Mouse (Mus musculus) CH12.LX (cell line): ENCODE data around the gene Tsku.

Source experiments
- CHD1 ChIP-seq: IDR thresholded peaks from 2 replicates; pipeline ENCODE4 v1.6.1; 2012; ENCODE audit warnings: low read depth, low read length, improper control_type of control experiment, inconsistent platforms
- CTCF ChIP-seq, 2 experiments: IDR thresholded peaks in 1 of 2; conservative IDR thresholded peaks in 1 of 2; 2 replicates each; pipeline ENCODE4 v1.5.1; 2011 to 2012; ENCODE audit warnings: low read depth in 2 of 2, low read length in 2 of 2, improper control_type of control experiment in 1 of 2, inconsistent platforms in 1 of 2, mild to moderate bottlenecking in 1 of 2, moderate library complexity in 1 of 2
- EP300 ChIP-seq: IDR thresholded peaks from 2 replicates; pipeline ENCODE4 v1.6.1; 2011; ENCODE audit warnings: low read length, improper control_type of control experiment
- GABPA ChIP-seq: IDR thresholded peaks from 2 replicates; pipeline ENCODE4 v1.6.1; 2012; ENCODE audit warnings: low read depth, low read length, improper control_type of control experiment, inconsistent platforms; ENCODE audit not compliant: insufficient replicate concordance
- JUN ChIP-seq: IDR thresholded peaks from 2 replicates; pipeline ENCODE4 v1.6.1; 2011; ENCODE audit warnings: low read depth, mild to moderate bottlenecking, low read length, improper control_type of control experiment, moderate library complexity; ENCODE audit not compliant: insufficient read depth
- MAX ChIP-seq: IDR thresholded peaks from 2 replicates; pipeline ENCODE4 v1.6.1; 2011; ENCODE audit warnings: low read length, improper control_type of control experiment
- MAZ ChIP-seq: IDR thresholded peaks from 2 replicates; pipeline ENCODE4 v1.6.1; 2012; ENCODE audit warnings: low read depth, mild to moderate bottlenecking, inconsistent platforms, low read length, improper control_type of control experiment, moderate library complexity
- POLR2A ChIP-seq: IDR thresholded peaks from 2 replicates; pipeline ENCODE4 v1.6.1; 2011; ENCODE audit warnings: low read depth, mild to moderate bottlenecking, improper control_type of control experiment, low read length
- UBTF ChIP-seq: IDR thresholded peaks from 2 replicates; pipeline ENCODE4 v1.6.1; 2012; ENCODE audit warnings: low read depth, mild to moderate bottlenecking, inconsistent platforms, low read length, improper control_type of control experiment, moderate library complexity

GRCm38 (mm10) chr7:98333507-98333906, 27.6 kb downstream of the Tsku start:
- no peak for TF ChIP-seq CHD1
- no peak for TF ChIP-seq POLR2A
- no peak for TF ChIP-seq CTCF (conservative IDR thresholded peaks at IDR 0.05 in 1 of 2, IDR thresholded peaks at IDR 0.05 in 1 of 2; ENCODE audit: low read depth in 2 of 2, low read length in 2 of 2)
- no peak for TF ChIP-seq UBTF
- TF ChIP-seq MAX = no peak
- TF ChIP-seq JUN = no peak
- no peak for TF ChIP-seq EP300
- no peak for TF ChIP-seq MAZ
- no peak for TF ChIP-seq GABPA
